Mouse (Mus musculus) c-Kit-negative CD71-positive TER-119-positive erythroid progenitor cells, embryonic 14.5 days (primary cell): ENCODE measurements around the gene Zfp970.
"Not testable (repeated sequence)": the region's sequence is repeated elsewhere in the genome, so short reads cannot be mapped to it uniquely, and the experiment has no call there.

Experiments used
- DNase-seq: peaks from one replicate; pipeline ENCODE4 v3.0.0-alpha.2; 2013; ENCODE audit warnings: low read depth, low spot score

Zfp970 gene

GRCm38 (mm10) chr2:177464676-177465075 is at the start of gene Zfp970:
Gene Zfp970, plus strand, starts transcription at chr2:177464733.
- not testable (repeated sequence) for DNase-seq

GRCm38 (mm10) chr2:177468222-177468621 is 3.7 kb downstream of the Zfp970 start:
- DNase-seq = not testable (repeated sequence)

- not testable (repeated sequence) for DNase-seq
These were observed 7.7 kb downstream of the Zfp970 start for GRCm38 (mm10) chr2:177472261-177472660.

DNA sequence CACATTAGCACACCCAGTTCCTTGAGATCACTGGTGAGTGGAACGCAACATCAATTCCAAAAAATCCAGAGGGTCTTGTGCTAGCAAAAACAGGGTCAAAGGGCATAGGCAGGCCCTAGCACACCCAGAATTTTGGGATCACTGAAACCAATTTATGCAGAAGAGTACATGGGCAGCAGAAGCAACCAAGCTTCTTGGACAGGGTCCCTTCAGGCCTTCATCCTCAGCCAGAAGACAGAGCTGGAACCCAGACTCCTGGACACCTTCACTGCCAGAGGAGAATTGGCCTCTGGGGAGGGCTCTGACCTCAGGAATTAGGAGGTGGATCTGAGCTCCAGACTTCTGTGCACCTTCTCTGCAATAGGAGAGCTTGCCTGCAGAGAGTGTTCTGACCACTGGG is 17.4 kb downstream of the Zfp970 start:
- not testable (repeated sequence) for DNase-seq

DNA sequence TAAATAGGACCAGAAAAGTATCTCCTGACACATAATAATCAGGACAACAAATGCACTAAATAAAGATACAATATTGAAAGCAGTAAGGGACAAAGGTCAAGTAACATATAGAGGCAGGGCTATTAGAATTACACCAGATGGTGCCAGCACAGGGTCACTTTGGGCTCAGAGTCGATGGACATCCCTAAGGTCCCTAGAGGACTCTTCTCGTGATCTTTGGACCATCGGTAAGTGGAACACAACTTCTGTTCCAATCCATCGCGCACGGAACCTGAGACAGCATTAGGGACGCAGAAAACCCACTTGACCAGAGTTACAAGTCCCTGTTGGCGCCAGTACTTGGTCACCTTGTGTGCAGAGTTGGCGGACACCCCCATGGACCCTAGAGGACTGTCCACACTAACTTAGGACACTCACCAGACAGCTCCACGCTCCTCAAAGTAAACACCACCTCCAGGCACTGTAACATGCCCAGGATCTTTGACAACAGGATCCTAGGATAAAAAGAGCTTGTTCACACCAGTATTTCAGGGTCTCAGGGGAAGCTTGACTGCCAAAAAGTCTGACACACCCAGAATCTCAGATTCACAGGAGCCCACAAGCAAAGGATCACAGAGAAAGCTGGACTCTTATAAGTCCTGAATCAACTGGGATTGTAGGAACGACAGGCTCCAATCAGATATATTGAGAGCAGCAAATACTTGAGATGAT is 18.9 kb downstream of the Zfp970 start:
- DNase-seq = not testable (repeated sequence)

- not testable (repeated sequence) for DNase-seq
These were observed 33.5 kb downstream of the Zfp970 start, which contains the start of gene Gm14403 for GRCm38 (mm10) chr2:177498067-177498466. Gene Gm14403, plus strand, starts transcription at chr2:177498215.

DNA sequence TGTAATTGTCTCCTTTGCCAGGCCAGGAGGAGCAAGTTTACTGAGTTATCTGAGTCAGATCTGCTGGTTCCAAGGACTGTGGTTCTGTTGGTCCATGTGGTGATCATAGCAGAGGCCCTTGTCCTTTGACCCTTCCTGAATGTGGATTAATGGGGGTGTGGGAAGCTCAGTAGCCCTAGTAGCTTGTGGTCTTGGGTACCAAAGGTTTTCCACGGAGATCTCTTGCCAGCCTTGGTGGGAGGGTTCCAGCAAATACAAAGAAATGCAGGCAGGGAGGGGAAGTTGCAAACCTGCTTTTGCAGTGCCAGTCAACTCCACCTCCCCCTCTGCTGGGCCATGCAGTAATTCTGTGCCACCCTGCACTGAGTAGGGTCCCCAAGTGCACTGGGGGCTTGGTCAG is 34.6 kb downstream of the Zfp970 start:
- DNase-seq = not testable (repeated sequence)

DNA sequence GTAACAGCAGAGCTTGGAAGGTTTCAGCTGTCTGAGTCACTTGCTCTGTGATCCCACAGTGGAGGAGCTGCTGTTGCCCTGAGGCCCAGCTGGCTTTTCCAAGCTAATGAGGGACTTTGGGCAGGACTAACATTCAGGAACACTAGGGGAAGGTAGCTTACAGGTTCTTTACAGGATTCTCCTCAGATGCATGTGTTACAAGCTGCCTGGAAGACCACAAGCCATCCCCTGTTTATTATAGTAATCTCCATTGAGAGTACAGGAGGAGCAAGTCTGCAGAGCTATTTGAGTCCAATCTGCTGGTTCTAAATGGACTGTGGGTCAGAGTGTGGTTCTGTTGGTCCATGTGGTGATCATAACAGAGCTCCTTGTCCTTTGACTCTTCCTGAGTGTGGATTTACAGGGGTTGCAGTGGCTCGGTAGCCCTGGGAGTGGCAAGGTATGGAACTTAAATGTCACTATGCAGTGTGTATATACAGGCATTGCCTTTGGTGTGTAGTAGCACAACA is 40.7 kb downstream of the Zfp970 start:
- not testable (repeated sequence) for DNase-seq

- DNase-seq = not testable (repeated sequence)
These were observed 46.8 kb downstream of the Zfp970 start for GRCm38 (mm10) chr2:177511381-177511780.

- DNase-seq = not testable (repeated sequence)
These were observed 47.4 kb downstream of the Zfp970 start for GRCm38 (mm10) chr2:177511972-177512371.

DNA sequence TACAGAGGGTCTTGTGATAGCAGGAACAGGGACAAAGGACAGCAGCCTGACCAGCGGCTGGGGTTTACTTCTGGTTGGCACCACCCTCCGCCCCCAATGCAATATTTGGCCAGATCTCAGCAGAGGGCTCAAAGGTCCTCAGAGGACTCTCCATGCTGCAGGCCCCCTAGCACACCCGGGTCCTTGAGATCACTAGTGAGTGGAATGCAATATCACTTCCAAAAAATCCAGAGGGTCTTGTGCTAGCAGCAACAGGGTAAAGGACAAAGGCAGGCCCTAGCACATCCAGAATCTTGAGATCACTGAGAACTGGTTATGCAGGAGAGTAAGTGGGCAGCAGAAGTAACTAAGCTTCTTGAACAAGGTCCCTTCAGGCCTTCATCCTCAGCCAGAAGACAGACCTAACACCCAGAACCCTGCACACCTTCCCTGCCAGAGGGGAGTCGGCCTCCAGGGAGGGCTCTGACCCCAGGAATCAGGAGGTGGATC is 49.5 kb downstream of the Zfp970 start:
- not testable (repeated sequence) for DNase-seq

- not testable (repeated sequence) for DNase-seq
These were observed 53.2 kb downstream of the Zfp970 start for GRCm38 (mm10) chr2:177517746-177518145.

GRCm38 (mm10) chr2:177518354-177518753 is 53.8 kb downstream of the Zfp970 start:
- not testable (repeated sequence) for DNase-seq

DNA sequence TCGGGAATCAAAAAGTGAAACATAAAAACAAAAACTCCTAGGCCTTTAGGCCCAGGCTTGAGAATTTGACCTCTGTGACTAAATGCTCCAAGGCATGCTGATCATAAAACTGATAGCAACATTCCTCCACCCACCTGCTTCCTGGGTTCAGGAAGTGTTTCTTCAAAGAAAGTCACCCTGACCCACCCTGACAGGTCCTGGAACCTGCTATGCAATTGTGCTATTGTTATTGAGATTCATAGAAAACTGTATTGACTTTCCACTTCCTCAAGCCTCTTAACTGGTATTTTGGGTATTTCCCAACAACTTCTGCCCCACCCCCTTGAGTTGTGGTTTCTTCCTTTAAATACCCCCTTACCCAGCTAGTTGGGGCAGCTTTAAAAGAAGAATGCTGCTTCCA is 54.4 kb downstream of the Zfp970 start:
- DNase-seq = not testable (repeated sequence)

DNA sequence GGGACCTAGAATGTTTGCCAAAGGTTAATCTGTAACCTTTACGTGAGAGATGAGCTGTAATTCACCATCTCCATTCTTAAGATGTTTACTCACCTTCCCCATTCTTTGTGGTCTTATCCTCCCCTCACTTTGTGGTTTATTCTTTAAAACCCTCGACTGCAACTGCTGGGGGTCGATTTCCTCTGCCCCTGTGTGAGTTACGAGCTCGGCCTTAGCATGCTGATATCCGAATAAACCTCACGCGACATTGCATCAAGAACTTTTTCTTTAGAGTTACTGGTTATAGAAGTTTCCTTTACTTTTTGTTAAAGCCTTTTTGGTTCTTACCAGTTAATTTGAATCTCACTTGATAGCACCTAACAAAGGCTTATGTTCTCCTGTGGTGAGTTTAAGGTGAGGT is 55.5 kb downstream of the Zfp970 start:
- DNase-seq = no peak

DNA sequence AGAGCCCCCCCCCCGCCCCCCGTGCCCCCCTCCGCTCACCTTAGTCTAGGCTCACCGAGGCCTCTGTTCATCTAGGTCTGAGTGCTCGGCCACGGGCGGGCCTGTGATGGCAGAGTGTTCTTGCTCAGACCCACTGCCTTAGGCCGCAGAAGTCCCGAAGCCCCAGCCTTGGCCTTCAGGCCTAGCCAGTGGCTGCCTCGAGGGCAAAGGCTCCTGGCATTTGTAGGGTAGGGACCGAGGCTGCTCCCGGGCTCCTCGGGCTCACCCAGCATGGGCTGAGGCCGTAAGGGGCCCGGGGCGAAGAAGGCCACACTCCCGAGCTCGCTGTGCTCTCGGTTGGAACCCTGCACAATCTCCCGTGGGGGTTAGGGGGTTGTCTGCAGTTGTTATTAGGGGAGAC is 58.5 kb downstream of the Zfp970 start:
- DNase-seq = no peak

- not testable (repeated sequence) for DNase-seq
These were observed 59.1 kb downstream of the Zfp970 start for GRCm38 (mm10) chr2:177523674-177524073.

- not testable (repeated sequence) for DNase-seq
These were observed 59.6 kb downstream of the Zfp970 start for GRCm38 (mm10) chr2:177524171-177524570.
